Mouse (Mus musculus): ENCODE measurements around the gene Olfr763.
"Not testable (repeated sequence)": the region's sequence is repeated elsewhere in the genome, so short reads cannot be mapped to it uniquely, and the experiment has no call there.

Olfr763 gene

GRCm38 (mm10) chr10:129010288-129010841, at the start of gene Olfr763:
Gene Olfr763, plus strand, starts transcription at chr10:129010791.
- no peak for DNase-seq (ENCODE audit: low spot score)

- no peak for DNase-seq (ENCODE audit: low spot score)
Observed at GRCm38 (mm10) chr10:128964961-128965360, 45.6 kb upstream of the Olfr763 start.

DNA sequence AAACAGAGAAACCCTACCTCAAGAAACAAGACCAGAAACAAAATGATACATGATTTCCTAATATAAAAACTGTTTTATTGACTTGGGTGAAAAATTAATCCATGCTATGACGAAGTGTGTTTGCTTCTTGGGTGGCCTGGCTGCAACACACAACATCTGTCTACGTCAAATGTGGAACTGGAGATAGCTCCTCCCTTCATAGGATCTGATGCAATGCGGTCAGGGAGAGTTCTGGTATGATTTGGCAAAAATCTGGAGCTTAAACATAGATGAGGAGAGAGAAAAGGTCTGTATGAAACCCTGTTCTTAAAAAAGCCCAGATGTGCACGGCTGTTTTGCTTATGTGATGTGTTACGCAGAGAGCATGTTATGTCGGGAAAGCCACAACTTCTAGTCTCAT, 44.7 kb upstream of the Olfr763 start:
- no peak for DNase-seq (ENCODE audit: low spot score)

DNA sequence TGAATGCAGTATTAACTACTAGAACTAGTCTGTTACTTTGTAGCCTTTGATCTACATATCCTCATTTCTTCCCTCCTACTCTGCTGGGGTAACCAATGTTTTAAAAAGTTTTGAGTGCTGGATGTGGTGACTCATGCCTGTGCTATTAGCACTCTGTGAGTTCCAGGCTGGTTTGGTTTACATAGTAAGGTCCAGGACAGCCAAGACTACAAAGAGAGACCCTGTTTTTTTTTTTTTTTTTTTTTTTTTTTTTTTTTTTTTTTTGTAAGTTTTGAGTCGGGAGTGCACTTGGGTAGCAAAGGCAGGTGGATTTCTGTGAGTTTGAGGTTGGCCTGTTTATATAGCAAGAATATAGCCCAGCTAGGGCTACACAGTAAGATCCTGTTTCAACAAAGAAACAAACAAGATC, 42.2 kb upstream of the Olfr763 start:
- no peak for DNase-seq (ENCODE audit: low spot score)

GRCm38 (mm10) chr10:128970740-128971250, 39.8 kb upstream of the Olfr763 start:
- DNase-seq (ENCODE audit: low spot score): no peak

DNA sequence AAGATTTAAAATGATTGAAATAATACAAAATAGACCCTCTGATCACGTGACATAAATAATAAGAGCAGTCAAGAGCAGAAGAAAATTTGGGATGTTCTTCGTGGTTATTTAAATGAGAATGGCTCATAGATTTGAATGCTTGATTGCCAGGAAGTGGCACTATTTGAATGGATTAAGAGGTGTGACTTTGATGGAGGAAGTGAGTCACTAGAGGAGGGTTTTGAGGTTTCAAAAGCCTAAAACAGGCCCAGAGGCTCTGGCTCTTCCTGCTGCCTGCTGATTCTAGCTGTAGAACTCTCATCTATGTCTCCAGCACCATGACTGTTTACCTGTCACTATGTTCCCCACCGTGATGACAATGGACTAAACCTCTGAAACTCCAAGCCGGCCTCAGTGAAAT, 37.8 kb upstream of the Olfr763 start:
- DNase-seq (ENCODE audit: low spot score): no peak

DNA sequence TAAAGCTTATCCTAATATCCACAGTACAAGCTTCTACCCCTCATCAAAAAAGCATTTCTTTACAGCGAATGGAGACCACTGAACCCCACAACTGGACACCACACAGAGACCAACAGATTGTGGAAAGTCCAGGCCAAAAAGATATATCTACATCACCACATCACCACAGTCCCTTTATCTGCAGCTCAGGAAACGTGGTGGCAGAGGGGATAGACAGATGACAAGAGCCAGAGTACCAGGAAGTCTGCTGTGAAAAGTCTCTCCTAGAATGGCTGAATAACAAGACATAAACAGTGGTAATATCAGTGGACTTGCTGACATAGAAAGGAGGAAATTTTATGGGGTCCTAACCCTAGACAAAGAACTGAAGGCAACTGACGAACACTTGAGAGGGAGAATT, 34.2 kb upstream of the Olfr763 start:
- DNase-seq (ENCODE audit: low spot score): no peak

GRCm38 (mm10) chr10:128977522-128978114, 33.0 kb upstream of the Olfr763 start:
- peak; percentile 19 for DNase-seq (ENCODE audit: low spot score)

GRCm38 (mm10) chr10:128980644-128981365, 29.8 kb upstream of the Olfr763 start:
- no peak for DNase-seq (ENCODE audit: low spot score)

- not testable (repeated sequence) for DNase-seq (ENCODE audit: low spot score)
Observed at GRCm38 (mm10) chr10:128989131-128989530, 21.5 kb upstream of the Olfr763 start, which contains the start of gene Olfr9. Gene Olfr9, plus strand, starts transcription at chr10:128989431.

GRCm38 (mm10) chr10:128990129-128990850, 20.3 kb upstream of the Olfr763 start:
- DNase-seq (ENCODE audit: low spot score): not testable (repeated sequence)

DNA sequence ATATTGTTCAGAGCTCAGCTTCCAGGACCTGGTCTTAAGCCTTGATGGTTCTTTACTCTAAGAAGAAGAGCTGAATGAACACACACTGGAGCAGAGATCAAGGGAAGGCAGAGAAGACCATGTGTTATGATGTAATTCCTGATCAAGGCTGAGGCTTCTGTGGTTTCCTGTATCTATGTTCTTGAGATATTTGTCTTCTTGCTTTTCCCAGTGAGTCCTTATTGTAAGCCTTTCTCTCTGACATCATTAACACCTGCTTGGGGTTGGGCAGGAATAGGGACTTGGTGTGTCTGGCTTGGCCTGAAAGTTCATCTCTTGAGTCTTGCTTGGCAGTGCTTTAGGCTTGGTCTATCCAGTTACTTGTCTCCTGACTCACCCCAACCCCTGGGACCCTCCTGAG, 19.6 kb upstream of the Olfr763 start:
- DNase-seq (ENCODE audit: low spot score): no peak

DNA sequence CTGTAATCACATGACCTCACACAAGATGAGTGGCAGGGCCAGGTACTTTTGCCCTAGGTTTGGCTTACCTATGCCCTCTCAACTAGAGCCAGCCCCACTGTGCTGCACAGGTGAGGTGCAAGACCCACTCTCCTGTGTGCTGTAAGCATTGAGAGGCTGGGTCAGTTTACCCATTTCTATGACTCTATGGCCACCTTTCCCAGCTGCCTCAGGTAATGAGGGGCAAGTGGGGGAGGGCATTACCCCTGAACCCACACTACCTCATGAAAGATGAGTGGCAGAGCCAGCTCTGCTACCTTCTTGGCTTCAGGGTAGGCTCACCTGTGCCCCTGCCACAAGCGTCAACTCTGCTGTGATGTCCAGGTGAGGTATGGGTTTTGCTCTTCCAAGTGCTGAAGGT, 14.8 kb upstream of the Olfr763 start:
- no peak for DNase-seq (ENCODE audit: low spot score)

- DNase-seq (ENCODE audit: low spot score): no peak
Observed at GRCm38 (mm10) chr10:128996523-128997040, 14.0 kb upstream of the Olfr763 start.

GRCm38 (mm10) chr10:129004032-129004920, 6.3 kb upstream of the Olfr763 start:
- DNase-seq (ENCODE audit: low spot score): no peak

GRCm38 (mm10) chr10:129011511-129011910, 920 bp downstream of the Olfr763 start:
- DNase-seq (ENCODE audit: low spot score): not testable (repeated sequence)

- DNase-seq (ENCODE audit: low spot score): no peak
Observed at GRCm38 (mm10) chr10:129014477-129014876, 3.9 kb downstream of the Olfr763 start.

DNA sequence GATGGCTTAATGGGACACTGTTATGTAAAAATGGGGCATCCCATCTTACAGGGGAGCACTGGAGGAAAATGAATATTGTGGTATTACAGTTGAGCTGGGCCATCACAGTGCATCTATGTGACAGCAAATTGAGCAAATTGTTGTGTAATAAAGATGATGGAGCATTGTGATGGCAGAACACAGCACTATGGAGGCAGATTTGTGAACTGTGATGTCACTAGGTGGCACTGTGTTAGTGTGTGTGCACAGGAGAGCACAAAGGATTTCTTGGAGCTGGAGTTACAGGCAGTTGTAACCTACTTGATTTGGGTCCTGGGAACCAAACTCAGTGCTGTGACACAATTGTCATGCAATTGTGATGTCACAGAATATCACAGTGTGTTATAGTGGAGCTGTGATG, 12.7 kb downstream of the Olfr763 start:
- DNase-seq (ENCODE audit: low spot score): no peak

DNA sequence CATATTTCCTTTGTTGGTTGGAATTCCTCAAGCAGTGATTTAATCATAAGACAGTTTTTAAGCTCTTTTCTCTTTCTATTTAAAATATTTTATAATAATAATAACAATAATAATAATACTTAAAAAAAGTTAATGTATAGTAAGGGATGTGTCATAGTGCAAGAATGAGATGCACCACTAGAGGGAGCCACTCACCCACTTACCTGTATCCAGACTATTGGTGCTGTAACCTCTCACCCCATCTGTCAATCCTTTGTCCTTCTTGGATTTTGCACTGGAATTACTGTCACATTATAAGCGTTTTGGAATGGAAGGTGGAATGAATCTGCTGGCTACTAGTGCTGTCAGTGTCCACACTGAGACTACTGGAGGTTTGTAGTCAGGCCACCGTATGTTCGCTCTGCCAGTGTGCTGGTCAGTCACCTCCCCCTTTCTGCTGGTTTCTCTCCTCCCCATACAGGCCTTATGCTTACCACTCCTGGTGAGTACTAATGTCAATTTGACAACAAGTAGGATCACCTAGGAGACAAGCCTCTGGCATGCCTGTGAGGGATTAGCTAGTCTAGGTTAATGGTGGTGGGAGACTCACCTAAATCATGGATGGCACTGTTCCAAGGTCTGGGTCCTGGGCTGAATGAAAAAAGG, 15.5 kb downstream of the Olfr763 start:
- DNase-seq (ENCODE audit: low spot score): peak; percentile 33

DNA sequence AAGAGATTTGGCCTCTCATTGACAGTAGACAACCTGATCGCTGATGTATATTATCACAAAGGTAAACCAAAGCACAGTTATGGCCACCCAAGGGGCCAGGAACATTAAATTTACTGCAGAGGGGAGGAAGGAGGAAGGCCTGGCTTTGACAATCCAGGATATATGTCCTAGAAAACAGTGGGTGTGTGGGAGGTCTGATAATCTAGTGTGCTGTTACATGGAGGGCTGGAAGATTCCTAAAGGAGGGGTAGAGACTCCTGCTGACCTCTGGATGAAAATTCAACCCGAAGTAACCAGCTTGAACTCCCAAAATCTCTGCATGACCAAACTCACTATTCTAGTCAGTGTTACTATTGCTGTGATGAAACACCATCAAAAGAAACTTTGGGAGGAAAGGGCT, 17.8 kb downstream of the Olfr763 start:
- DNase-seq (ENCODE audit: low spot score): no peak

- no peak for DNase-seq (ENCODE audit: low spot score)
Observed at GRCm38 (mm10) chr10:129039796-129040195, 29.2 kb downstream of the Olfr763 start, which contains the start of gene Olfr764-ps1. Gene Olfr764-ps1, minus strand, starts transcription at chr10:129039896.
